Mouse (Mus musculus) myocyte (in vitro differentiated cells): ENCODE results near the gene Slc4a11.

ENCODE experiments used
- CEBPB ChIP-seq: IDR thresholded peaks from 2 replicates; pipeline ENCODE4 v1.6.1; 2011; ENCODE audit warnings: mild to moderate bottlenecking, moderate library complexity; ENCODE audit not compliant: poor library complexity, insufficient read depth, severe bottlenecking
- E2F4 ChIP-seq: IDR thresholded peaks from one replicate; pipeline ENCODE4 v1.6.1; 2011; ENCODE audit warnings: mild to moderate bottlenecking, control low read depth, moderate library complexity; ENCODE audit not compliant: insufficient read depth
- MAX ChIP-seq: IDR thresholded peaks from one replicate; pipeline ENCODE4 v1.6.1; 2011; ENCODE audit warnings: low read depth, mild to moderate bottlenecking, control low read depth
- MYOD1 ChIP-seq, 3 experiments: IDR thresholded peaks; one replicate each; pipeline ENCODE4 v1.6.1; 2011; ENCODE audit warnings: control low read depth in 2 of 3, low read depth in 2 of 3, mild to moderate bottlenecking in 2 of 3, moderate library complexity in 1 of 3; ENCODE audit not compliant: insufficient read length in 2 of 3, control insufficient read depth in 1 of 3
- MYOG ChIP-seq, 3 experiments: IDR thresholded peaks; one replicate each; pipeline ENCODE4 v1.6.1; 2011; ENCODE audit warnings: control low read depth in 2 of 3, low read depth in 2 of 3, mild to moderate bottlenecking in 2 of 3; ENCODE audit not compliant: insufficient read length in 2 of 3, control insufficient read depth in 1 of 3, insufficient read depth in 1 of 3
- POLR2A ChIP-seq: IDR thresholded peaks from one replicate; pipeline ENCODE4 v1.6.1; 2011; ENCODE audit warnings: low read depth, mild to moderate bottlenecking, control low read depth, moderate library complexity; ENCODE audit not compliant: insufficient read length
- POLR2AphosphoS2 ChIP-seq: IDR thresholded peaks from one replicate; pipeline ENCODE4 v1.6.1; 2011; ENCODE audit warnings: low read depth, control low read depth; ENCODE audit not compliant: insufficient read length
- REST ChIP-seq: IDR thresholded peaks from one replicate; pipeline ENCODE4 v1.6.1; 2011; ENCODE audit warnings: mild to moderate bottlenecking, control low read depth, moderate library complexity; ENCODE audit not compliant: insufficient read depth, insufficient read length
- SRF ChIP-seq: IDR thresholded peaks from one replicate; pipeline ENCODE4 v1.6.1; 2011; ENCODE audit warnings: low read depth; ENCODE audit not compliant: control insufficient read depth, insufficient read length
- TCF12 ChIP-seq: IDR thresholded peaks from one replicate; pipeline ENCODE4 v1.6.1; 2011; ENCODE audit warnings: mild to moderate bottlenecking, control low read depth; ENCODE audit not compliant: poor library complexity, insufficient read depth, severe bottlenecking
- TCF3 ChIP-seq: IDR thresholded peaks from one replicate; pipeline ENCODE4 v1.6.1; 2011; ENCODE audit warnings: low read depth, control low read depth; ENCODE audit not compliant: insufficient read length
- USF1 ChIP-seq: IDR thresholded peaks from one replicate; pipeline ENCODE4 v1.6.1; 2011; ENCODE audit warnings: low read depth, mild to moderate bottlenecking, control low read depth, moderate library complexity

DNA sequence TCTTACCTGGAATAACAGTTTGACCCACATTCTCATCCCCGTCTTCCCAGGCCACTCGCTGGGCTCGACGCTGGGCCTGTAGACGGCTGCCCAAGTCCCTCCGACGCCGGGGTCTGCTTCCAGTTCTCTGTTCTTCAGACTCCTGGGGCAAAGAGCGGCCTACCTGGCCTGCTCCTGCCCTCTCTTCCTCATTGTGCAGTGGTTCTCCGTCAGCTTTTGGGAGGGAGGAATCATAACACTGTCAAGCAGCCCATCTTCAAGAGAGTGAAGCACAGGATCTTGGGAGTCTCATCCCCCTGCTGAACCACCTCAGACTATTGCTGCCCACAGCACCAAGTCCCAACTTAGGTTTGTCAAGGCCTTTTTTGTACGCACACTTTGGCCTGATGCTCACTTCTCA lies 34.0 kb downstream of the Slc4a11 start:
- TF ChIP-seq MYOG (IDR thresholded peaks at IDR 0.05; ENCODE audit: control insufficient read depth in 1 of 3, insufficient read depth in 1 of 3, insufficient read length in 2 of 3, low read depth in 2 of 3) (no peak), POLR2A (no peak), MAX (no peak), E2F4 (no peak), TCF12 (no peak), SRF (no peak), TCF3 (no peak), CEBPB (no peak), POLR2AphosphoS2 (no peak), REST (no peak), USF1 (no peak), MYOD1 (IDR thresholded peaks at IDR 0.05; ENCODE audit: control insufficient read depth in 1 of 3, insufficient read length in 2 of 3, low read depth in 2 of 3) (no peak)
